Mouse (Mus musculus) left cerebral cortex, adult 18-20 months (tissue): ENCODE measurements around the gene Iscu. TPM values are rescaled to one million over a fixed set of nuclear protein-coding genes. Genes with fewer than 3 reads are reported as not detected.
A peak's percentile ranks its signal among the peaks of the same experiment; 100 is the strongest.
"Not testable (repeated sequence)": the region's sequence is repeated elsewhere in the genome, so short reads cannot be mapped to it uniquely, and the experiment has no call there.

Experiments used
- DNase-seq, 2 experiments: peaks; one replicate each; pipeline ENCODE4 v3.0.0; 2021 to 2022; ENCODE audit warnings: low spot score in 2 of 2, mixed read lengths in 1 of 2
- total RNA-seq, 2 experiments: library from RNA; stranded (reverse); gene quantifications; 2 replicates each; pipeline ENCODE4 v1.2.3; 2021

The Iscu gene
- total RNA-seq, 2 experiments from 2014 or later = 128 to 130 TPM

- no peak for DNase-seq
These were observed 20.9 kb upstream of the Iscu start for GRCm38 (mm10) chr5:113751521-113752157.

- DNase-seq = no peak
These were observed 17.1 kb upstream of the Iscu start for GRCm38 (mm10) chr5:113755347-113756030.

GRCm38 (mm10) chr5:113761585-113761984 is 11.0 kb upstream of the Iscu start:
- DNase-seq = no peak

- DNase-seq = no peak
These were observed 8.1 kb upstream of the Iscu start for GRCm38 (mm10) chr5:113764426-113764825.

- peak in 1 of 2 experiments; percentile 34 for DNase-seq
These were observed 6.7 kb upstream of the Iscu start for GRCm38 (mm10) chr5:113765641-113766526.

- peak in 1 of 2 experiments; percentile 40 for DNase-seq
These were observed 3.7 kb upstream of the Iscu start for GRCm38 (mm10) chr5:113768806-113769205.

GRCm38 (mm10) chr5:113771213-113772162 is 1.1 kb upstream of the Iscu start:
- DNase-seq = peak; percentile 81 to 85

- no peak for DNase-seq
These were observed 464 bp downstream of the Iscu start for GRCm38 (mm10) chr5:113772905-113773519.

- peak; percentile 77 to 87 for DNase-seq
These were observed 1.1 kb downstream of the Iscu start for GRCm38 (mm10) chr5:113773664-113774063.

GRCm38 (mm10) chr5:113775585-113775984 is 3.0 kb downstream of the Iscu start:
- DNase-seq = no peak

- no peak for DNase-seq
These were observed 3.8 kb downstream of the Iscu start for GRCm38 (mm10) chr5:113776128-113776895.

- no peak for DNase-seq
These were observed 4.3 kb downstream of the Iscu start for GRCm38 (mm10) chr5:113776896-113777226.

- DNase-seq = not testable (repeated sequence)
These were observed 5.2 kb downstream of the Iscu start for GRCm38 (mm10) chr5:113777728-113778127.

- no peak for DNase-seq
These were observed 7.0 kb downstream of the Iscu start for GRCm38 (mm10) chr5:113779569-113779968.

GRCm38 (mm10) chr5:113780082-113780752 is 7.7 kb downstream of the Iscu start:
- no peak for DNase-seq

GRCm38 (mm10) chr5:113780763-113781162 is 8.2 kb downstream of the Iscu start:
- no peak for DNase-seq

GRCm38 (mm10) chr5:113781254-113781653 is 8.7 kb downstream of the Iscu start:
- no peak for DNase-seq

- DNase-seq = no peak
These were observed 9.3 kb downstream of the Iscu start for GRCm38 (mm10) chr5:113781875-113782274.

- DNase-seq = no peak
These were observed 10.1 kb downstream of the Iscu start for GRCm38 (mm10) chr5:113782624-113783023.
